Mouse (Mus musculus): Measurements from ENCODE around the gene Kank4. TPM values are rescaled to one million over a fixed set of nuclear protein-coding genes. Genes with fewer than 3 reads are reported as not detected.

The Kank4 gene
- total RNA-seq, 2 experiments from 2014 or later = 0.52 to 0.72 TPM

GRCm38 (mm10) chr4:98717735-98718546 is 99.4 kb downstream of the Kank4 start:
- DNase-seq = no peak

GRCm38 (mm10) chr4:98710891-98711290 is 106.4 kb downstream of the Kank4 start:
- DNase-seq = no peak

Other genes starting within 250 kb of the Kank4 start
- gene L1td1, start 90.8 kb downstream of the Kank4 start, total RNA-seq (2021) = under 1 TPM in 1 of 2 experiments, not detected in 1; 0.07 TPM
- not detected for gene I0C0044D17Rik, start 6.3 kb upstream of the Kank4 start, total RNA-seq (2021)
- 10 to 100 TPM; 15.9 to 16.8 TPM for gene Usp1, start 106.3 kb upstream of the Kank4 start, total RNA-seq (2021)
- 1 to 10 TPM; 4.0 to 4.2 TPM for gene Angptl3, start 213.4 kb upstream of the Kank4 start, total RNA-seq (2021)

Measured in heart, adult 18-20 months (tissue).